Mouse (Mus musculus) c-Kit-positive CD71-positive TER-119-negative erythroid progenitor cells, embryonic 14.5 days (primary cell): ENCODE results near the gene Olfr157.
"Not testable (repeated sequence)": the region's sequence is repeated elsewhere in the genome, so short reads cannot be mapped to it uniquely, and the experiment has no call there.

Experiments
- DNase-seq: peaks from one replicate; pipeline ENCODE4 v3.0.0-alpha.2; 2013; ENCODE audit warnings: low read depth

Gene Olfr157

DNA sequence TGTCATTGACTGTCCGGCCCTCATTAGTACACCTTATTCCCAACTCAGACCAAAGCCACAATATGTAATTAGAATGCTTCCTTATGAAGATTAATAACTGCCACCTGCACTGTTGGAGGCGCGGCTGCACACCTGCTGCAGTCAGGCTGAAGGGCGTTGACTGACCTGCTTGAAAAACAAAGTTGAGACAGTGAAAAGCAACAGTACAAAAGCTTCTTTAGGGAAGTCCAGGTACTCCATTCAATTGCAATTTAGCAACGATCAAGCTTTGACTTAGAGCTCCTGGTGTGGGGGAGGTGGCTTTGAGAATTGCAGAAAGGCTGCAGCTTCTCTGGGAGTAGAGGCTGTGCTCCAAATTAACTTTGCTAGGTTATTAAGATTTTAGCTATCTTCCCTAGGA lies 44.2 kb downstream of the Olfr157 start:
- DNase-seq: not testable (repeated sequence)

- no peak for DNase-seq
These were observed 44.7 kb downstream of the Olfr157 start for GRCm38 (mm10) chr4:43795296-43795695.
